Mouse (Mus musculus) lung, embryonic 16.5 days (tissue): ENCODE data around the gene Tm4sf5. TPM values are rescaled to one million over a fixed set of nuclear protein-coding genes. Genes with fewer than 3 reads are reported as not detected.
"Not testable (repeated sequence)": the region's sequence is repeated elsewhere in the genome, so short reads cannot be mapped to it uniquely, and the experiment has no call there.

Experiments used
- ATAC-seq: fragments of 200-750 bp; cut with Nextera tagmentation; 2 replicates; pipeline ENCODE4 v1.8.0; 2017; ENCODE audit warnings: low read depth, mild to moderate bottlenecking, moderate library complexity
- H3K27ac ChIP-seq: fragments of 300-500 bp; sonication (generic); 2 replicates; pipeline ENCODE4 v1.5.1; 2014; ENCODE audit warnings: mild to moderate bottlenecking, control low read depth, low read length
- H3K27me3 ChIP-seq: fragments of 300-500 bp; sonication (generic); 2 replicates; pipeline ENCODE4 v1.6.1; 2014; ENCODE audit warnings: low read depth, low read length, mixed read lengths; ENCODE audit not compliant: control insufficient read depth, insufficient read depth
- H3K36me3 ChIP-seq: fragments of 300-500 bp; sonication (generic); 2 replicates; pipeline ENCODE4 v1.6.1; 2014; ENCODE audit warnings: low read length; ENCODE audit not compliant: control insufficient read depth, insufficient read depth
- H3K4me1 ChIP-seq: fragments of 300-500 bp; sonication (generic); replicated peaks from 2 replicates; pipeline ENCODE4 v1.6.1; 2014; ENCODE audit warnings: low read length, mixed read lengths; ENCODE audit not compliant: control insufficient read depth, insufficient read depth
- H3K4me2 ChIP-seq: fragments of 300-500 bp; sonication (generic); 2 replicates; pipeline ENCODE4 v1.6.1; 2014; ENCODE audit warnings: low read depth, low read length, control low read depth
- H3K4me3 ChIP-seq: fragments of 300-500 bp; sonication (generic); 2 replicates; pipeline ENCODE4 v1.5.1; 2014; ENCODE audit warnings: mild to moderate bottlenecking, low read length, control low read depth
- H3K9ac ChIP-seq: fragments of 300-500 bp; sonication (generic); 2 replicates; pipeline ENCODE4 v1.6.1; 2014; ENCODE audit warnings: low read length, control low read depth
- H3K9me3 ChIP-seq: fragments of 300-500 bp; sonication (generic); 2 replicates; pipeline ENCODE4 v1.6.1; 2016; ENCODE audit warnings: low read length; ENCODE audit not compliant: control insufficient read depth
- WGBS: fragments of 180-500 bp; shearing (Covaris S2); extraction: QIAGEN DNeasy Blood & Tissue Kit; methylation state at CpG from one replicate; pipeline ENCODE4 v1.1.7; 2014; 5-methylcytosine and 5-hydroxymethylcytosine counted together
- polyA plus RNA-seq: library from polyadenylated mRNA; unstranded; fragments of >200 nt; fragmentation: Nextera tagmentation; extraction: Ambion mirVana; gene quantifications from 2 replicates; pipeline ENCODE4 v1.2.1, GENCODE M21; 2015

The Tm4sf5 gene
- polyA plus RNA-seq, 1 experiment from 2014 or later: 2.0 TPM

- not testable (repeated sequence) for H3K27ac ChIP-seq, H3K4me1 ChIP-seq, ATAC-seq, H3K4me2 ChIP-seq, H3K27me3 ChIP-seq, H3K9ac ChIP-seq, H3K4me3 ChIP-seq, H3K9me3 ChIP-seq
- H3K36me3 ChIP-seq: peaks cover 18% of the 10 kb centered on the region
- 83% methylated on average over 2 of the region's 2 CpGs for WGBS
These were observed 26.0 kb downstream of the Tm4sf5 start for GRCm38 (mm10) chr11:70531065-70531464.

- Histone ChIP-seq H3K9me3 (no peaks in the 10 kb centered on the region), H3K9ac (no peak within 1 kb of the TSS)
- 78% methylated on average over 6 of the region's 6 CpGs for WGBS
These were observed 27.8 kb downstream of the Tm4sf5 start, which contains the start of gene Gm40193 for GRCm38 (mm10) chr11:70532839-70533238. Gene Gm40193, minus strand, starts transcription at chr11:70532939.

GRCm38 (mm10) chr11:70539423-70539822, 34.4 kb downstream of the Tm4sf5 start:
- Histone ChIP-seq H3K4me3 (peak overlapping the region; percentile 74), H3K4me2 (peak overlapping the region; percentile 68), H3K4me1 (peaks cover 7% of the 10 kb centered on the region; the same call in 1 of the 2 replicates), H3K27me3 (no peaks in the 10 kb centered on the region), H3K27ac (peak overlapping the region; percentile 80), H3K9ac (peak overlapping the region; percentile 75), H3K36me3 (peaks cover 2% of the 10 kb centered on the region; the same call in 1 of the 2 replicates), H3K9me3 (no peaks in the 10 kb centered on the region)
- WGBS: 11% methylated on average over 9 of the region's 9 CpGs
- ATAC-seq: no peak

More at GRCm38 (mm10) chr11:70532839-70533238, 27.8 kb downstream of the Tm4sf5 start, which contains the start of gene Gm40193:
- Histone ChIP-seq H3K27ac (no peak within 1 kb of the TSS), H3K4me2 (no peak within 1 kb of the TSS), H3K4me1 (no peaks in the 10 kb centered on the region), H3K4me3 (no peak within 1 kb of the TSS), H3K27me3 (no peaks in the 10 kb centered on the region), H3K36me3 (peaks cover 6% of the 10 kb centered on the region)
- no peak for ATAC-seq

GRCm38 (mm10) chr11:70539877-70540587, 35.0 kb downstream of the Tm4sf5 start, which contains the start of gene Pld2:
Gene Pld2, plus strand, starts transcription at chr11:70540064.
- Histone ChIP-seq H3K9ac (peak within 1 kb of the TSS; percentile 75), H3K4me1 (peaks cover 7% of the 10 kb centered on the region; the same call in 1 of the 2 replicates), H3K27me3 (no peaks in the 10 kb centered on the region), H3K27ac (peak within 1 kb of the TSS; percentile 80), H3K4me2 (peak within 1 kb of the TSS; percentile 68), H3K9me3 (no peaks in the 10 kb centered on the region), H3K4me3 (peak within 1 kb of the TSS; percentile 74), H3K36me3 (peaks cover 2% of the 10 kb centered on the region; the same call in 1 of the 2 replicates)
- WGBS: under 1% methylated on average over 60 of the region's 65 CpGs
- peak; percentile 99 for ATAC-seq

GRCm38 (mm10) chr11:70540928-70541327, 35.9 kb downstream of the Tm4sf5 start:
- Histone ChIP-seq H3K27me3 (no peaks in the 10 kb centered on the region), H3K9ac (0 out of 2 replicates have a peak overlapping the region, but pooled peaks have one; percentile 75), H3K4me2 (peak overlapping the region; percentile 68), H3K9me3 (no peaks in the 10 kb centered on the region), H3K36me3 (peaks cover 2% of the 10 kb centered on the region; the same call in 1 of the 2 replicates), H3K4me1 (peaks cover 7% of the 10 kb centered on the region; the same call in 1 of the 2 replicates), H3K27ac (no peak overlapping the region), H3K4me3 (peak overlapping the region; percentile 74)
- no peak for ATAC-seq
- 82% methylated on average over 7 of the region's 7 CpGs for WGBS

GRCm38 (mm10) chr11:70541415-70541814, 36.4 kb downstream of the Tm4sf5 start:
- Histone ChIP-seq H3K4me3 (no peak overlapping the region), H3K27me3 (no peaks in the 10 kb centered on the region), H3K9me3 (no peaks in the 10 kb centered on the region), H3K36me3 (peaks cover 2% of the 10 kb centered on the region; the same call in 1 of the 2 replicates), H3K27ac (no peak overlapping the region), H3K4me2 (peak overlapping the region; percentile 68; the same call in 1 of the 2 replicates), H3K4me1 (peaks cover 7% of the 10 kb centered on the region; the same call in 1 of the 2 replicates), H3K9ac (no peak overlapping the region)
- 64% methylated on average over 5 of the region's 5 CpGs for WGBS
- no peak for ATAC-seq

GRCm38 (mm10) chr11:70544496-70544895, 39.5 kb downstream of the Tm4sf5 start:
- Histone ChIP-seq H3K4me3 (no peak overlapping the region), H3K9me3 (no peaks in the 10 kb centered on the region), H3K36me3 (peaks cover 2% of the 10 kb centered on the region; the same call in 1 of the 2 replicates), H3K4me2 (no peak overlapping the region), H3K27ac (no peak overlapping the region), H3K9ac (no peak overlapping the region), H3K4me1 (peaks cover 4% of the 10 kb centered on the region; the same call in 1 of the 2 replicates), H3K27me3 (no peaks in the 10 kb centered on the region)
- ATAC-seq: no peak
- 56% methylated on average over 7 of the region's 7 CpGs for WGBS

- H3K9me3 ChIP-seq: no peaks in the 10 kb centered on the region
- WGBS: 88% methylated on average over 8 of the region's 8 CpGs
- H3K36me3 ChIP-seq: peaks cover under 1% of the 10 kb centered on the region; the same call in 1 of the 2 replicates
- H3K4me2 ChIP-seq: no peak overlapping the region
- no peak overlapping the region for H3K9ac ChIP-seq
- ATAC-seq: no peak
- H3K4me1 ChIP-seq: no peaks in the 10 kb centered on the region
- H3K27ac ChIP-seq: no peak overlapping the region
- H3K27me3 ChIP-seq: no peaks in the 10 kb centered on the region
- H3K4me3 ChIP-seq: no peak overlapping the region
These were observed 46.5 kb downstream of the Tm4sf5 start for GRCm38 (mm10) chr11:70551526-70551925.

- 10% methylated on average over 7 of the region's 7 CpGs for WGBS
- ATAC-seq: peak; percentile 51; the same call in 1 of the 2 replicates
- peaks cover 2% of the 10 kb centered on the region; the same call in 1 of the 2 replicates for H3K36me3 ChIP-seq
These were observed 48.9 kb downstream of the Tm4sf5 start for GRCm38 (mm10) chr11:70553940-70554339.

More at GRCm38 (mm10) chr11:70553940-70554339, 48.9 kb downstream of the Tm4sf5 start:
- Histone ChIP-seq H3K9me3 (no peaks in the 10 kb centered on the region), H3K27me3 (no peaks in the 10 kb centered on the region), H3K4me3 (no peak overlapping the region), H3K4me1 (no peaks in the 10 kb centered on the region), H3K27ac (no peak overlapping the region), H3K9ac (no peak overlapping the region), H3K4me2 (no peak overlapping the region)
